23 mouse cellular contexts compared by ENCODE assay signal in genomic region chr8:15525461-15525860, GRCm38 (mm10).
"Had no signal": no experiment of that assay in that cellular context is flagged by ENCODE, and none has a peak within 500 bp of the region (broad histone marks: within the 10 kb centered on the region; RNA-seq: fewer than 3 reads in every experiment).

No protein-coding gene starts in this region.

- H3K27ac ChIP-seq: gastrocnemius, adult 2 months; heart, embryonic 10.5 days; hindbrain, embryonic 10.5 days; hindbrain, embryonic 12.5 days; hindbrain, embryonic 14.5 days; intestine, embryonic 15.5 days; layer of hippocampus, adult 2 months; left cerebral cortex, adult 2 months; limb, embryonic 10.5 days; limb, embryonic 12.5 days; liver, embryonic 13.5 days; liver, embryonic 15.5 days had no signal

- H3K4me1 ChIP-seq: heart, embryonic 10.5 days; heart, embryonic 12.5 days; hindbrain, embryonic 10.5 days; hindbrain, embryonic 12.5 days; intestine, embryonic 15.5 days; limb, embryonic 10.5 days; limb, embryonic 12.5 days; liver, embryonic 13.5 days; liver, embryonic 15.5 days had no signal

- H3K4me3 ChIP-seq: gastrocnemius, adult 2 months; heart, embryonic 10.5 days; heart, embryonic 12.5 days; hindbrain, embryonic 10.5 days; hindbrain, embryonic 12.5 days; intestine, embryonic 15.5 days; layer of hippocampus, adult 2 months; left cerebral cortex, adult 2 months; limb, embryonic 10.5 days; limb, embryonic 12.5 days; liver, embryonic 13.5 days; liver, embryonic 15.5 days had no signal

- H3K36me3 ChIP-seq: heart, embryonic 10.5 days; heart, embryonic 12.5 days; hindbrain, embryonic 10.5 days; hindbrain, embryonic 12.5 days; intestine, embryonic 15.5 days; limb, embryonic 10.5 days; limb, embryonic 12.5 days; liver, embryonic 13.5 days; liver, embryonic 15.5 days had no signal

- H3K27me3 ChIP-seq: heart, embryonic 12.5 days; hindbrain, embryonic 12.5 days; intestine, embryonic 15.5 days; limb, embryonic 12.5 days; liver, embryonic 13.5 days; liver, embryonic 15.5 days had no signal

- DNase-seq: gastrocnemius, adult 2 months; gastrocnemius, postnatal 10 days; gastrocnemius, postnatal 25 days; heart, adult 18-20 months; heart, postnatal 10 days; heart, postnatal 4 days; kidney, adult 8-10 months; kidney, postnatal 10 days; kidney, postnatal 25 days; kidney, postnatal 4 days; liver; liver, embryonic 13.5 days had no signal
